Mouse (Mus musculus) olfactory bulb, adult 2 months (tissue): ENCODE measurements around the gene Phf12. TPM values are rescaled to one million over a fixed set of nuclear protein-coding genes. Genes with fewer than 3 reads are reported as not detected.

Experiments
- H3K27ac ChIP-seq: fragments of 200-500 bp; 2 replicates; pipeline ENCODE4 v1.5.1; 2012; ENCODE audit warnings: low read depth, low read length; ENCODE audit not compliant: insufficient read depth
- H3K4me1 ChIP-seq: fragments of 200-500 bp; 2 replicates; pipeline ENCODE4 v1.6.1; 2012; ENCODE audit warnings: low read length; ENCODE audit not compliant: control insufficient read depth, insufficient read depth
- H3K4me3 ChIP-seq: fragments of 200-500 bp; 2 replicates; pipeline ENCODE4 v1.5.1; 2012; ENCODE audit warnings: mild to moderate bottlenecking, low read depth, low read length, moderate library complexity; ENCODE audit not compliant: insufficient read depth
- CTCF ChIP-seq: fragments of 200-500 bp; IDR thresholded peaks from 2 replicates; pipeline ENCODE4 v1.5.1; 2012; ENCODE audit warnings: low read depth, mild to moderate bottlenecking, low read length, moderate library complexity; ENCODE audit not compliant: insufficient read depth
- POLR2A ChIP-seq: fragments of 200-500 bp; IDR thresholded peaks from 2 replicates; pipeline ENCODE4 v1.6.1; 2012; ENCODE audit warnings: mild to moderate bottlenecking, low read depth, low read length, moderate library complexity; ENCODE audit not compliant: insufficient read depth
- WGBS: fragments of 180-500 bp; shearing (Covaris S2); methylation state at CpG from one replicate; pipeline ENCODE4 v1.1.7; 2018; 5-methylcytosine and 5-hydroxymethylcytosine counted together
- polyA plus RNA-seq: library from polyadenylated mRNA; stranded (reverse); fragments of >200 nt; gene quantifications from 2 replicates; pipeline ENCODE4 v1.2.4, GENCODE M21; 2012; ENCODE audit warnings: low replicate concordance; ENCODE audit not compliant: missing spikeins, insufficient read depth, insufficient read length

Phf12 gene
- polyA plus RNA-seq, 1 experiment, result 389 TPM

DNA sequence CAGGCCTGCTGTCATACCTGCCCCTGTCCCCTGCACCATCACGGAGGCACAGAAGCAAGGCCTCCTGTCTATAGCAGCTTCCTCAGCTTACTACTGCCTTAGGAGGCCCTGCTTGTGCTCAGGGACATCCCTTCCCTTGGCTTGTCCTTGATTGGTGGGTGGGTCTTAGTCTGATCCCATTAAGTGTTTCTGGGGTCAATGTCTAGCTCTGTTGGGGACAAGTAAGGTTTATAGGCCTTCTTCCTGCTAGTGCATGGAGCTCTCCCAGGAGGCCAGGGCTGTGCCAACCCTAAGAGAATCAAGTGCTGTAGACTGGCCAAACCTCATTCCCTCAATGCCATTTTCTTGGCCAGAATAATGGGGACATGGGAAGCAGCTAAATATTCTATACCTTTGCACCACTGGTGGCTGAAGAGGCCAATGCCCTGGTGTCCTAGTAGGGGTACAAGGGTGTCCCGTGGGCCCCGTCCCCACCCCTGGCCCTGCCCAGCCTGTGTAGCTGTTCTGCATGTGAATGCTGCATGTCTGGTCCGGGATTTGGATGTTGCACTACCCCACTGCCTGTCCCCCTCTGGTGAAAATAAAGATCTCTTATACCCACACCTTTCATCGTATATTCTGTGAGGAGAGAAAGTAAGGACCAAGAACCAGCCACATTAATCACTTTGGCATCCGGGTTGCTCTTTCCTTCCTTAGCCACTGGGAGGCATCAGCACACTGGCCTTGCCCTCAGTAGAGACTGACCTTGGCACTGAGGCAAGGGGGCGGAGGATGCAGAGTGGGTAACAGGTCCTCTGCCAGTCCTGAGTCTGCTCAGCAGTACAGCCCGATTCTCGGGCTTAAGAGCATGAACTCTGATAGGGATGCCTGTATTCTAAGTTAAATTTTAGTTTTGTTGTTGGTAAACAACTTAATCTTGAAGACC lies 77.5 kb downstream of the Phf12 start:
- TF ChIP-seq CTCF (peak; percentile 73), POLR2A (no peak)
- Histone ChIP-seq H3K4me1 (no peaks in the 10 kb centered on the region), H3K4me3 (no peak overlapping the region), H3K27ac (no peak overlapping the region)
- 41% methylated on average over 9 of the region's 9 CpGs for WGBS

DNA sequence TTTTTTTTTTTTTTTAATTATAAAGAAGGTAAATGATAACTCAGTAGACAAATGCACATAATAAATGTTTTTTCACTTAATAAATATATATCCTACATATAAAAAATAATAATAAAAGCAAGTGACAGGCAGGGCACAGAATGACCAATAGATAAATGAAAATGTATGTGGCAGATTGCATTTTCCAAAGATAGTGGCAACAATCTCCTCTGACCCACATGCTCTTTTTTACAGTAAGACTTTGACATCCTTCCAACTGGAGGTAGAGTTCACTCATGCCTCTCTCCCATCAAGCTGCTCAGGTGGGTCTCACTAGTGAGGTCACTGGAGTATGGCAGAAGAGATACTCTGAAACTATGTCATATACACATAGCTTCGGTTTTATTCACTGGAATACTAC lies 80.0 kb downstream of the Phf12 start:
- 82% methylated on average over 1 of the region's 1 CpGs for WGBS
- Histone ChIP-seq H3K27ac (no peak overlapping the region), H3K4me3 (no peak overlapping the region), H3K4me1 (no peaks in the 10 kb centered on the region)
- TF ChIP-seq CTCF (no peak), POLR2A (no peak)

DNA sequence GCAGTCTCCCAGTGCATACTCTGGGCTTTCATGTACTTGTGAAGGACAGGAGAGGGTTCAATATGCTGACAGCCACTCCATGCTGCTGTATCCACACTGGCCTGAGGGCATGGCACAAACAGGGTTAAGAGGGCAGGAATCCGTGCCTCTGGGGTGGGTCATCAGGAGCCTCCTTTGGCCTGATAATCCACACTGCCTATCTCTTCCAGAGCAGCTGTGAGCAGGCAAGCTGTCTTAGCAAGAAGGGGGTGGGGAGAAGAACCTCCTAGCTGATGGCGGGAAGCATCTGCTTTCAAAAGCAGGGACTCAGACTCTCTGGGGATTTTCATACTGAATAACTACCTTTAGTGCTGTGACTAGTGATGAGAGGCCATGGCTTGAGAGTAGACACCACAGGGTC lies 83.4 kb downstream of the Phf12 start:
- 69% methylated on average over 2 of the region's 2 CpGs for WGBS
- no peak overlapping the region for H3K27ac ChIP-seq
- H3K4me3 ChIP-seq, result no peak overlapping the region
- no peak for TF ChIP-seq CTCF
- no peak for TF ChIP-seq POLR2A
- no peaks in the 10 kb centered on the region for H3K4me1 ChIP-seq

DNA sequence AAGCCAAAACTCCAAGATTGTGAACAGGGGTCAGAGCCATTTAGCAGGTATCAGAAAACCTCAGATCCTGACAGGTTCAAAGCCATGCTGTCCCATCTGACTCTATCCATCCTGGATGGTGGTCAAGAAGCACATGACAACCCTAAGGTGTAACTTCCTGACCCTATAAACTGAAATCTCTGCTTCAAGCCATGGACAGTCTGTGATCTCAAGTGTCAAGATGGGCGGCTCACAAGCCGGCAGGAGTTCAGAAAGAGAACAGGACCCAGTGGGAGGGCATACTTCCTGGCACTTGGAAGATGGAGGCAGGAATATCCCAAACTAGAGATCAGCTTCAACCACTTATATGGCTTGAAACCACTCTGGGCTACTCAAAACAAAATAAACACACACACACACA lies 84.1 kb downstream of the Phf12 start:
- 79% methylated on average over 2 of the region's 2 CpGs for WGBS
- TF ChIP-seq POLR2A (no peak), CTCF (no peak)
- Histone ChIP-seq H3K4me3 (no peak overlapping the region), H3K27ac (no peak overlapping the region), H3K4me1 (no peaks in the 10 kb centered on the region)

DNA sequence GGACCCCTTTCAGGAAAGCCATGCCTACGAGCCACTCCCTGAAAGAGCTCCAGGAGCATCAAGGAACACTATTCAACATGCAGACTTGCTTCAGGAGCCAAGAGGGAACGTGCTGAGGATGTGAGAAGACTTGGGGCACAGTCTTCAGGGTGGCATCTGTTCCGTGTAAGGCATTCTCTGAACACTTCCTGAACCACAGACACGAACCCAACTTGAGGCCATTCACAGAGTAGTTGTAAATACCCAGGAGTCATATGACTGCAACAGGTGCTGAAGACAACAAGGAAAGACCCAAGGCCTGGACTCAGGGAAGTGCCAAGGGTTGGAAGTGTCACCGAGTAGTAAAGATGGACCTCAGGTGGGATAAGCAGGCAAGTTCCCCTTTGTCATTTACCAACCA lies 85.0 kb downstream of the Phf12 start:
- 70% methylated on average over 5 of the region's 5 CpGs for WGBS
- TF ChIP-seq POLR2A (no peak), CTCF (no peak)
- no peaks in the 10 kb centered on the region for H3K4me1 ChIP-seq
- no peak overlapping the region for H3K27ac ChIP-seq
- no peak overlapping the region for H3K4me3 ChIP-seq

DNA sequence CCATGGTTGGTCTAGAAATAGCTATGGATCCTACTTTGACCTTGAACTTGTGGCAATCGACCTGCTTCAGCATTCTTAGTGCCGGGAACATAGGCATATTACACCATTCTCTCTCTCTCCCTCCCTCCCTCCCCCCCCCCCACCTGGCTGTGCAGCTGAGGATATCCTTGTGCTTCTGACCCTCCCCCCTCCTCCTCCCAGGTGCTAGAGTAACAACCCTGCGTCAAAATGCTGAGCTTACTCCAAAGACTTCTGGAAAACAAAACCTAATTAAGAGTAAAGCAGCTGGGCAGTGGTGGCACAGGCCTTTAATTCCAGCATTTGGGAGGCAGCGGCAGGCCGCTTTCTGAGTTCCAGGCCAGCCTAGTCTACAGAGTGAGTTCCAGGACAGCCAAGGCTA lies 86.6 kb downstream of the Phf12 start:
- Histone ChIP-seq H3K27ac (no peak overlapping the region), H3K4me1 (no peaks in the 10 kb centered on the region), H3K4me3 (no peak overlapping the region)
- no peak for TF ChIP-seq CTCF
- TF ChIP-seq POLR2A, result no peak
- WGBS, result 86% methylated on average over 5 of the region's 5 CpGs

DNA sequence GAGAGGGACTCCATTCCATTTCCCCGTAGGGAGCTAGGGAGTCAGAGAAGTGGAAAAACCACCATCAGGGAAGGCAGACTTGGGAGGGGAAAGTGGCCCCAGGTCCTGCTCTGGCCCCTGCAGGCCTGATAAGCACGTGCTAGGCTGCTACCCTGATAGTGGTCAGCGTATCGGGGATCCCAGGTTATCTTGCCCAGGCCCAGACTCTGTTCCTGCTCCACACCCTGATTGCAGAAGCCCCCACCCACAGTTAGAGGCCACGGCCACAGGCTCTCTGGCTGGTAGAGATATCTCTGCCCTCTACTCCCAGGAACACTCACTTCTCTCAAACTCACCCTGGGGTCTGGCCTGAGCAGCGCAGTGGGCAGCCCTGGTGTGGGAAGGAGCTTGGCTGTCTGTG lies 87.1 kb downstream of the Phf12 start:
- TF ChIP-seq POLR2A, result no peak
- TF ChIP-seq CTCF, result no peak
- 88% methylated on average over 6 of the region's 6 CpGs for WGBS
- H3K4me1 ChIP-seq, result no peaks in the 10 kb centered on the region
- no peak overlapping the region for H3K4me3 ChIP-seq
- no peak overlapping the region for H3K27ac ChIP-seq

DNA sequence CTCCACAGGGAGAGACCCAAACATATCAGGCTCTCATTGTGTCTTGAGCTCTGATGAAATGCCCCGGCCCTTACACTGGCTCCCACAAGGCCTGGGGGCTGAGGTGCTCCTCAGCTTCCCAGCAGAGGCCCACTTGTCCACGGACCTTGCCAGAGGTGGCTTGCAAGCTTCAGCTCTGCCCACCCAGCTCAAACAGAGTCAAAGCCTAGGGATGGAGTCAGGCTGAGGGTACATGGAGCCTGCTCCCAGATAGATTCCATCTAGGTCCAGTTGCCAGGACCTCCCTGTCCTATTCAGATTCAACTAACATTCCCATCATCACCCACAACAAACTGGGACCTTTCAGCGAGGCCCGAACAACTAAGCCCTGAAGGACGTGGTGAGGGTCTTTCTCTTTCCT lies 89.4 kb downstream of the Phf12 start:
- WGBS, result 79% methylated on average over 5 of the region's 5 CpGs
- Histone ChIP-seq H3K4me1 (no peaks in the 10 kb centered on the region), H3K4me3 (no peak overlapping the region), H3K27ac (no peak overlapping the region)
- no peak for TF ChIP-seq POLR2A
- no peak for TF ChIP-seq CTCF

DNA sequence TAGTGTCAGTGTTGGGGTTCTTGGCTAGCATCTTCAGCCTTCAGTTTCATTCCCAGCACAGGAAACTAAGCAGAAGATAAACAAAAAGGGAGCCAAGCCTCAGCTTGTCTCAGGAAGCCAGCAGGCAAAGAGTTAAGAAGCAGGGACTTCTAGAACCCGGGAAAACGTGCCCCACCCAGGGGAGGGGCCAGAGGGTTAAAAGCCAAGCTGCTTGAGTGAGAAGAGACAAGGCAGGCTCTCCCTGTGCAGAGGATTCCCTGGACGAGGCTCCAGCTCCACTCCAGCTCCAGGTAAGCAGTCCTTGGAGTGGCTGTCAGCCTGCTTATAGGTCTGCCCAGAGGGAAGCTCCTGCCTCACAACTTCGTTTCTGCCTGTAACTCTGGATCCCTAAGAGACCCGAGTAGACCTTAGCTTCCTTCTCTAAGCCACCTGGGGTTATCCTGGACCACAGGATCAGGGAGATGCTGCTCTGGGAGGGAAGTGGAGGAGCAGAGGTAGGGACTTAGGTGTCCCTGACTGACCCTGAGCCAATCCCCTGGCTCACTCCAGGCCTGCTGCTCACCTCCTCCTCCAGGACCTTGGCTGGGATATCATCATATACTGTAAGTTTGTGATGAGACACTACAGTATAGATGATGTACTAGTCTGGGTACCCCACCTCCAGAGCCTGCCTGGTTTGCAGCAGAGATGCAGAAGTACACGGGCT lies 90.0 kb downstream of the Phf12 start:
- Histone ChIP-seq H3K27ac (no peak overlapping the region), H3K4me1 (no peaks in the 10 kb centered on the region), H3K4me3 (no peak overlapping the region)
- TF ChIP-seq POLR2A (no peak), CTCF (no peak)
- 32% methylated on average over 6 of the region's 6 CpGs for WGBS
